ENCODE assay signal across 28 mouse cellular contexts in genomic region chr15:25809669-25810068, GRCm38 (mm10). TPM values are rescaled to one million over a fixed set of nuclear protein-coding genes. Genes with fewer than 3 reads are reported as not detected.
DNase-seq lines count a peak whose midpoint lies in the region; ATAC-seq and TF ChIP-seq lines count a peak whose summit lies in the region.
"Had no signal": no experiment of that assay in that cellular context is flagged by ENCODE, and none has a peak within 500 bp of the region (broad histone marks: within the 10 kb centered on the region; RNA-seq: fewer than 3 reads in every experiment).

No protein-coding gene starts in this region.

- H3K27me3 ChIP-seq in heart, embryonic 16.5 days (ENCODE audit: control insufficient read depth, insufficient read depth, low read length) = no peaks in the 10 kb centered on the region
- H3K27me3 ChIP-seq in heart, adult 2 months (ENCODE audit: control insufficient read depth, insufficient read depth, low read length) = no peaks in the 10 kb centered on the region
- H3K27me3 ChIP-seq in liver, embryonic 13.5 days = no peaks in the 10 kb centered on the region
- H3K27me3 ChIP-seq: CH12.LX; embryonic facial prominence, embryonic 13.5 days; forebrain, embryonic 13.5 days; heart, embryonic 13.5 days; hindbrain, embryonic 15.5 days; intestine, embryonic 15.5 days; limb, embryonic 12.5 days; midbrain, embryonic 15.5 days; neural tube, embryonic 12.5 days had no signal

- H3K9ac ChIP-seq in heart, embryonic 16.5 days (ENCODE audit: low read length) = no peak overlapping the region
- no peak overlapping the region for H3K9ac ChIP-seq in heart, adult 2 months (ENCODE audit: low read depth, low read length)
- H3K9ac ChIP-seq in liver, embryonic 13.5 days = no peak overlapping the region
- H3K9ac ChIP-seq: embryonic facial prominence, embryonic 13.5 days; forebrain, embryonic 13.5 days; heart, embryonic 13.5 days; hindbrain, embryonic 15.5 days; intestine, embryonic 15.5 days; limb, embryonic 12.5 days; midbrain, embryonic 15.5 days; neural tube, embryonic 12.5 days had no signal

- no peak for TF ChIP-seq EP300 in heart, adult 2 months (IDR thresholded peaks at IDR 0.05; ENCODE audit: insufficient read depth, low read depth, low read length)

- peak; percentile 20; the same call in 1 of the 2 replicates for ATAC-seq in heart, embryonic 16.5 days (replicated peaks; ENCODE audit: extremely low read depth, insufficient read depth, low FRiP score)
- ATAC-seq in liver, embryonic 13.5 days (ENCODE audit: low read depth) = 0 out of 2 replicates have a peak, but pooled peaks have one; percentile 26
- ATAC-seq in inflammation-experienced regulatory T-cells, adult 6 months = no peak
- ATAC-seq: activated CD4-positive, CD25-positive, alpha-beta regulatory T cell, adult 4 months; forebrain, embryonic 13.5 days; intestine, embryonic 15.5 days; midbrain, embryonic 15.5 days had no signal

- WGBS in heart, embryonic 16.5 days = 50% methylated on average over 6 of the region's 6 CpGs
- WGBS in heart, adult 2 months = 64% methylated on average over 6 of the region's 6 CpGs
- WGBS in liver, embryonic 13.5 days (ENCODE audit: insufficient replicate concordance) = 70% methylated on average over 6 of the region's 6 CpGs

- H3K27ac ChIP-seq in heart, embryonic 16.5 days (ENCODE audit: low read length) = no peak overlapping the region
- no peak overlapping the region for H3K27ac ChIP-seq in heart, adult 2 months
- H3K27ac ChIP-seq in liver, embryonic 13.5 days = no peak overlapping the region
- H3K27ac ChIP-seq: embryonic facial prominence, embryonic 13.5 days; forebrain, embryonic 13.5 days; heart, embryonic 13.5 days; hindbrain, embryonic 15.5 days; intestine, embryonic 15.5 days; limb, embryonic 12.5 days; midbrain, embryonic 15.5 days; neural tube, embryonic 12.5 days had no signal

- H3K4me2 ChIP-seq in heart, embryonic 16.5 days (ENCODE audit: low read depth, low read length) = no peak overlapping the region
- H3K4me2 ChIP-seq in liver, embryonic 13.5 days = no peak overlapping the region
- H3K4me2 ChIP-seq: embryonic facial prominence, embryonic 13.5 days; forebrain, embryonic 13.5 days; heart, embryonic 13.5 days; hindbrain, embryonic 15.5 days; intestine, embryonic 15.5 days; limb, embryonic 12.5 days; midbrain, embryonic 15.5 days; neural tube, embryonic 12.5 days had no signal

- H3K79me2 ChIP-seq in heart, adult 2 months (replicated peaks; ENCODE audit: control insufficient read depth, insufficient read depth, low read length) = no peaks in the 10 kb centered on the region

- no peaks in the 10 kb centered on the region for H3K9me3 ChIP-seq in heart, embryonic 16.5 days (replicated peaks; ENCODE audit: control insufficient read depth, low read length)
- H3K9me3 ChIP-seq in liver, embryonic 13.5 days (replicated peaks) = no peaks in the 10 kb centered on the region
- H3K9me3 ChIP-seq: embryonic facial prominence, embryonic 13.5 days; hindbrain, embryonic 15.5 days; intestine, embryonic 15.5 days; limb, embryonic 12.5 days; midbrain, embryonic 15.5 days; neural tube, embryonic 12.5 days had no signal

- DNase-seq in heart, adult 2 months = no peak
- DNase-seq in 3T3-L1 (ENCODE audit: low read depth, low spot score) = peak; percentile 9
- no peak for DNase-seq in liver, embryonic 13.5 days
- peak; percentile 44 for DNase-seq in lung, postnatal 14 days
- DNase-seq in cerebellum, adult 9-10 months = no peak
- DNase-seq: adrenal gland, postnatal 10 days; B cell, adult 2 months; cerebellum, adult 18-20 months; cerebellum, postnatal 25 days; gastrocnemius, adult 2 months; heart, postnatal 36 days; kidney, adult 9 months; kidney, postnatal 14 days; right cerebral cortex, postnatal 14 days; spleen, adult 18-20 months had no signal

- peaks cover 21% of the 10 kb centered on the region for H3K36me3 ChIP-seq in heart, embryonic 16.5 days (ENCODE audit: control insufficient read depth, insufficient read depth)
- no peaks in the 10 kb centered on the region for H3K36me3 ChIP-seq in heart, adult 2 months (ENCODE audit: control insufficient read depth, insufficient read depth, low read length)
- H3K36me3 ChIP-seq in liver, embryonic 13.5 days = peaks cover 47% of the 10 kb centered on the region
- H3K36me3 ChIP-seq: G1E had no signal

- no peak for TF ChIP-seq CTCF in heart, adult 2 months (IDR thresholded peaks at IDR 0.05)

- H3K4me1 ChIP-seq in heart, embryonic 16.5 days (ENCODE audit: control insufficient read depth, insufficient read depth, low read length) = peaks cover 8% of the 10 kb centered on the region
- H3K4me1 ChIP-seq in heart, adult 2 months (ENCODE audit: control insufficient read depth, insufficient read depth, low read length) = no peaks in the 10 kb centered on the region
- no peaks in the 10 kb centered on the region for H3K4me1 ChIP-seq in liver, embryonic 13.5 days (replicated peaks)
- H3K4me1 ChIP-seq: embryonic facial prominence, embryonic 13.5 days; forebrain, embryonic 13.5 days; hindbrain, embryonic 15.5 days; intestine, embryonic 15.5 days; limb, embryonic 12.5 days; midbrain, embryonic 15.5 days; neural tube, embryonic 12.5 days had no signal

- no peak overlapping the region for H3K4me3 ChIP-seq in heart, embryonic 16.5 days (ENCODE audit: low read length)
- no peak overlapping the region for H3K4me3 ChIP-seq in heart, adult 2 months
- no peak overlapping the region for H3K4me3 ChIP-seq in liver, embryonic 13.5 days (replicated peaks)
- H3K4me3 ChIP-seq: embryonic facial prominence, embryonic 13.5 days; forebrain, embryonic 13.5 days; gastrocnemius, adult 2 months; heart, embryonic 13.5 days; hindbrain, embryonic 15.5 days; intestine, embryonic 15.5 days; limb, embryonic 12.5 days; midbrain, embryonic 15.5 days; neural tube, embryonic 12.5 days had no signal

- TF ChIP-seq POLR2A in heart, adult 2 months (IDR thresholded peaks at IDR 0.05; ENCODE audit: insufficient read depth, low read depth, low read length) = no peak

- intact Hi-C loops in heart, adult 2 months (cut with DNase I) = loop anchor here (2.0 to 5.0 kb wide), 3 partner anchors 38 to 151 kb away; no protein-coding TSS in a partner anchor

RNA-seq across cellular contexts. Expression of gene Retreg1, which starts 33.3 kb away (rescaled TPM):
- polyA plus RNA-seq in heart, embryonic 16.5 days (2015; fragmentation: Nextera tagmentation; extraction: Ambion mirVana) = 91.0 and 97.5 TPM in 2 replicates
- 100 to 1,000 TPM; 248 to 328 TPM for total RNA-seq in heart, adult 2 months (2021)
- polyA plus RNA-seq in heart, adult 2 months (2012; rRNA removed) = 41.0 and 59.1 TPM in 2 replicates
- 1.4 and 2.6 TPM in 2 replicates for polyA plus RNA-seq in liver, embryonic 13.5 days (2015; fragmentation: Nextera tagmentation; extraction: Ambion mirVana)
- 10 to 100 TPM; 53.0 to 73.2 (median 58.3) TPM for polyA plus RNA-seq in inflammation-experienced regulatory T-cells, adult 6 months (2017; shearing (Covaris generic))
- polyA plus RNA-seq: G1E had no signal

Comparison
In these comparisons a context has a peak if more than half of its experiments do, and no peak if none do; other contexts are left out.
1. DNase-seq: peak in 3T3-L1 (single experiment) and lung, postnatal 14 days (single experiment); none in heart, adult 2 months (0 of 2), liver, embryonic 13.5 days (single experiment) and cerebellum, adult 9-10 months (single experiment).
2. RNA of gene Retreg1, which starts 33.3 kb away (polyA plus RNA-seq): 91.0 to 97.5 TPM in heart, embryonic 16.5 days, 53.0 to 73.2 TPM in inflammation-experienced regulatory T-cells, adult 6 months and 41.0 to 59.1 TPM in heart, adult 2 months; 1.4 to 2.6 TPM in liver, embryonic 13.5 days; every median in the first group is over 10 times any median in the second.